Mouse (Mus musculus) lung, postnatal 0 days (tissue): Measurements from ENCODE around the gene Vps50.

Source experiments
- CTCF ChIP-seq: IDR thresholded peaks from 2 replicates; pipeline ENCODE4 v1.5.1; 2016; ENCODE audit warnings: antibody characterized with exemption, mild to moderate bottlenecking
- EP300 ChIP-seq: IDR thresholded peaks from 2 replicates; pipeline ENCODE4 v1.6.1; 2016; ENCODE audit warnings: antibody characterized with exemption, mild to moderate bottlenecking, control low read depth

DNA sequence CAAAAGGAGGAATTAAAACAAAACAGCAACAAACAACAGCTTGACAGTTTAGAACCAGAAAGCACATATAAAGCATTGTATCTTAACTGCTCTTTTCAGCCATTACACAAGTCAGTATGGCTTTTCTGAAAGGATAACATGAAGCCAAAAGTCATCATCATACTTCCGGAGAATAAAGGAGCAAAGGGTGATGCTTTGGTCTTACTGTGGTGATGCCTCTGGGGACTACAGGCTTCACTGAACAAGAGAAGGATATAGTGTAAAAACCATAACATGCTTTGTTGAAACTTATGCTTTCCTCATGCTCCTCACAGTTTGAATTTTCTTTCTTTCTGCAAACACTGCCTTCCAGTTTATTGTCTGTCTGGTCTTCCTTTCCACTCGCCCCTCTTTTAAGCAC is 34.6 kb upstream of the Vps50 start:
- TF ChIP-seq CTCF: no peak
- TF ChIP-seq EP300: no peak
